In the genomic region with DNA sequence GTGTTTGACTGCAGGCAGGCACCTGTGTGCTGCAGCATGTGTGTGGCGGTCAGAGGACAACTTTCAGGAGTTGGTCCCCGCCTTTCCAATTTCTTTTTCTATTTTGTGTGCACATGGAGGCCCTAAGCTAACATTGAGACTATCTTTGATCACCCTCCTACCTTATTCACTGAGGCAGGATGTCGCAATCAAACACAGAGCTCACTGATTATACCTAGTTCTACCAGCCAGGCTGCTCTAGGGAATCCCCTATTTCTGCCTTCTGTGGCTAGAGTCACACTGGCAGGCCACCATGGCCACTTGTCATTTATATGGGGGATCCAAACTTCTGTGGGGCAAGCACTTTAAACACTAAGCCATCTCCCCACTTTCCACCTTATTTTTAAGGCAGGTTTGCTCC, we compare ENCODE assay signal across 31 mouse cellular contexts. TPM values are rescaled to one million over a fixed set of nuclear protein-coding genes. Genes with fewer than 3 reads are reported as not detected.
DNase-seq lines count a peak whose midpoint lies in the region; ATAC-seq and TF ChIP-seq lines count a peak whose summit lies in the region.
"Had no signal": no experiment of that assay in that cellular context is flagged by ENCODE, and none has a peak within 500 bp of the region (broad histone marks: within the 10 kb centered on the region; RNA-seq: fewer than 3 reads in every experiment).

No protein-coding gene starts in this region.

- no peak for DNase-seq in layer of hippocampus, adult 2 months (ENCODE audit: low spot score in 2 of 2)
- DNase-seq in layer of hippocampus, adult 9-11 months, result no peak
- no peak for DNase-seq in limb, embryonic 10.5 days (ENCODE audit: low spot score)
- DNase-seq in thymus, postnatal 36 days, result no peak
- DNase-seq: adrenal gland, adult 2 months; adrenal gland, postnatal 14 days; cerebellum, adult 11 months; cerebellum, adult 2 months; cerebellum, adult 9-11 months; cerebellum, postnatal 25 days; gastrocnemius, postnatal 10 days; gastrocnemius, postnatal 36 days; heart, adult 2 months; heart, postnatal 14 days; heart, postnatal 4 days had no signal

- H3K9ac ChIP-seq in stomach, embryonic 16.5 days (ENCODE audit: low read length), result no peak overlapping the region
- H3K9ac ChIP-seq: embryonic facial prominence, embryonic 12.5 days; embryonic facial prominence, embryonic 15.5 days; forebrain, embryonic 12.5 days; heart, embryonic 13.5 days; hindbrain, embryonic 12.5 days; hindbrain, embryonic 15.5 days had no signal

- WGBS in limb, embryonic 10.5 days, result 86% methylated on average over 3 of the region's 3 CpGs
- 49% methylated on average over 3 of the region's 3 CpGs for WGBS in stomach, embryonic 16.5 days

- H3K27me3 ChIP-seq in limb, embryonic 10.5 days (ENCODE audit: low read depth, poor library complexity, severe bottlenecking), result peaks cover 29% of the 10 kb centered on the region
- peaks cover 6% of the 10 kb centered on the region for H3K27me3 ChIP-seq in stomach, embryonic 16.5 days (ENCODE audit: control insufficient read depth, insufficient read depth, low read length)

- TF ChIP-seq CTCF in layer of hippocampus, adult 2 months (conservative IDR thresholded peaks at IDR 0.05), result no peak

- no peak overlapping the region for H3K4me3 ChIP-seq in layer of hippocampus, adult 2 months
- H3K4me3 ChIP-seq in limb, embryonic 10.5 days, result no peak overlapping the region
- no peak overlapping the region for H3K4me3 ChIP-seq in stomach, embryonic 16.5 days (replicated peaks; ENCODE audit: low read length)
- H3K4me3 ChIP-seq: embryonic facial prominence, embryonic 12.5 days; embryonic facial prominence, embryonic 15.5 days; forebrain, embryonic 12.5 days; heart, adult 2 months; heart, embryonic 10.5 days; heart, embryonic 13.5 days; hindbrain, embryonic 12.5 days; hindbrain, embryonic 15.5 days had no signal

- H3K9me3 ChIP-seq in limb, embryonic 10.5 days (replicated peaks), result no peaks in the 10 kb centered on the region
- H3K9me3 ChIP-seq in stomach, embryonic 16.5 days (replicated peaks; ENCODE audit: control insufficient read depth, low read length), result no peaks in the 10 kb centered on the region
- H3K9me3 ChIP-seq: embryonic facial prominence, embryonic 12.5 days; embryonic facial prominence, embryonic 15.5 days; forebrain, embryonic 12.5 days; G1E; heart, embryonic 10.5 days; hindbrain, embryonic 12.5 days; hindbrain, embryonic 15.5 days had no signal

- peaks cover 58% of the 10 kb centered on the region for H3K4me1 ChIP-seq in limb, embryonic 10.5 days
- peaks cover under 1% of the 10 kb centered on the region; the same call in 1 of the 2 replicates for H3K4me1 ChIP-seq in stomach, embryonic 16.5 days (ENCODE audit: control insufficient read depth, insufficient read depth, low read length)
- H3K4me1 ChIP-seq: heart, embryonic 13.5 days had no signal

- H3K36me3 ChIP-seq in limb, embryonic 10.5 days, result no peaks in the 10 kb centered on the region
- H3K36me3 ChIP-seq in stomach, embryonic 16.5 days (ENCODE audit: control insufficient read depth, insufficient read depth, low read length), result no peaks in the 10 kb centered on the region
- H3K36me3 ChIP-seq: embryonic facial prominence, embryonic 12.5 days; embryonic facial prominence, embryonic 15.5 days; forebrain, embryonic 12.5 days; G1E; heart, embryonic 10.5 days; heart, embryonic 13.5 days; hindbrain, embryonic 12.5 days; hindbrain, embryonic 15.5 days had no signal

- ATAC-seq in stomach, embryonic 16.5 days (ENCODE audit: insufficient read depth, low FRiP score), result peak; percentile 77; the same call in 1 of the 2 replicates
- no peak for ATAC-seq in megakaryocyte, adult 5-6 weeks (ENCODE audit: poor library complexity, severe bottlenecking)
- ATAC-seq: CD4-positive, CD25-positive, alpha-beta regulatory T cell, adult 4 months; forebrain, embryonic 16.5 days had no signal

- H3K27ac ChIP-seq in layer of hippocampus, adult 2 months, result 0 out of 2 replicates have a peak overlapping the region, but pooled peaks have one; percentile 5
- peak overlapping the region; percentile 75 for H3K27ac ChIP-seq in limb, embryonic 10.5 days
- 0 out of 2 replicates have a peak overlapping the region, but pooled peaks have one; percentile 6 for H3K27ac ChIP-seq in stomach, embryonic 16.5 days (ENCODE audit: low read length)
- H3K27ac ChIP-seq: embryonic facial prominence, embryonic 12.5 days; embryonic facial prominence, embryonic 15.5 days; forebrain, embryonic 12.5 days; heart, adult 2 months; heart, embryonic 10.5 days; heart, embryonic 13.5 days; hindbrain, embryonic 12.5 days; hindbrain, embryonic 15.5 days had no signal

- H3K4me2 ChIP-seq in stomach, embryonic 16.5 days (ENCODE audit: low read depth, low read length), result peak overlapping the region; percentile 25; the same call in 1 of the 2 replicates
- H3K4me2 ChIP-seq: embryonic facial prominence, embryonic 12.5 days; embryonic facial prominence, embryonic 15.5 days; forebrain, embryonic 12.5 days; heart, embryonic 13.5 days; hindbrain, embryonic 12.5 days; hindbrain, embryonic 15.5 days had no signal

RNA-seq across cellular contexts. Expression of gene Fbxo41, which starts 13.1 kb away (rescaled TPM):
- 10 to 100 TPM; 84.7 to 90.8 TPM for total RNA-seq in layer of hippocampus, adult 2 months (2021)
- 0.87 and 2.0 TPM in 2 replicates for polyA plus RNA-seq in limb, embryonic 10.5 days (2016; fragmentation: Nextera tagmentation; extraction: Ambion mirVana)
- 0.17 and 0.22 TPM in 2 replicates for polyA plus RNA-seq in stomach, embryonic 16.5 days (2015; fragmentation: Nextera tagmentation; extraction: Ambion mirVana)
- total RNA-seq in megakaryocyte, adult 5-6 weeks (2015), result not detected in 2 replicates
- not detected in 2 replicates for total RNA-seq in megakaryocyte, adult 5-6 weeks (2017)
- total RNA-seq: gastrocnemius, adult 18-20 months; granulocyte monocyte progenitor cell, adult 5-6 weeks; heart, postnatal 14 days; heart, postnatal 4 days had no signal
- polyA plus RNA-seq: G1E; heart, embryonic 16.5 days had no signal

RNA-seq across cellular contexts. Expression of gene Egr4, which starts 23.7 kb away (rescaled TPM):
- total RNA-seq in layer of hippocampus, adult 2 months (2021), result 10 to 100 TPM; 20.5 to 27.6 TPM
- polyA plus RNA-seq in limb, embryonic 10.5 days (2016; fragmentation: Nextera tagmentation; extraction: Ambion mirVana), result not detected in 2 replicates
- polyA plus RNA-seq in stomach, embryonic 16.5 days (2015; fragmentation: Nextera tagmentation; extraction: Ambion mirVana), result not detected in 2 replicates
- not detected in 2 replicates for total RNA-seq in megakaryocyte, adult 5-6 weeks (2015)
- total RNA-seq in megakaryocyte, adult 5-6 weeks (2017), result not detected in 2 replicates
- total RNA-seq: adrenal gland, adult 2 months; G1E; gastrocnemius, adult 18-20 months; gastrocnemius, postnatal 10 days; gastrocnemius, postnatal 36 days; granulocyte monocyte progenitor cell, adult 5-6 weeks; heart, adult 2 months; heart, postnatal 14 days; heart, postnatal 4 days had no signal
- polyA plus RNA-seq: adrenal gland, adult 2 months; C2C12; CD4-positive, CD25-positive, alpha-beta regulatory T cell, adult 4 months; embryonic facial prominence, embryonic 12.5 days; embryonic facial prominence, embryonic 15.5 days; forebrain, embryonic 12.5 days; G1E; heart, adult 2 months; heart, embryonic 10.5 days; heart, embryonic 13.5 days; heart, embryonic 16.5 days; hindbrain, embryonic 12.5 days had no signal

RNA-seq across cellular contexts. Expression of gene Pradc1, which starts 37.9 kb away (rescaled TPM):
- 10 to 100 TPM; 13.1 to 18.2 TPM for total RNA-seq in layer of hippocampus, adult 2 months (2021)
- 23.3 and 29.0 TPM in 2 replicates for polyA plus RNA-seq in limb, embryonic 10.5 days (2016; fragmentation: Nextera tagmentation; extraction: Ambion mirVana)
- 39.1 and 39.4 TPM in 2 replicates for polyA plus RNA-seq in stomach, embryonic 16.5 days (2015; fragmentation: Nextera tagmentation; extraction: Ambion mirVana)
- 24.3 and 26.6 TPM in 2 replicates for total RNA-seq in megakaryocyte, adult 5-6 weeks (2015)
- total RNA-seq in megakaryocyte, adult 5-6 weeks (2017), result 7.2 and 8.7 TPM in 2 replicates

RNA-seq across cellular contexts. Expression of gene Cct7, which starts 38.4 kb away (rescaled TPM):
- total RNA-seq in layer of hippocampus, adult 2 months (2021), result 100 to 1,000 TPM; 212 to 216 TPM
- 778 and 852 TPM in 2 replicates for polyA plus RNA-seq in limb, embryonic 10.5 days (2016; fragmentation: Nextera tagmentation; extraction: Ambion mirVana)
- polyA plus RNA-seq in stomach, embryonic 16.5 days (2015; fragmentation: Nextera tagmentation; extraction: Ambion mirVana), result 415 and 427 TPM in 2 replicates
- total RNA-seq in megakaryocyte, adult 5-6 weeks (2015), result 172 and 178 TPM in 2 replicates
- 167 and 192 TPM in 2 replicates for total RNA-seq in megakaryocyte, adult 5-6 weeks (2017)

RNA-seq across cellular contexts. Expression of gene Smyd5, which starts 57.9 kb away (rescaled TPM):
- 10 to 100 TPM; 45.4 to 46.0 TPM for total RNA-seq in layer of hippocampus, adult 2 months (2021)
- polyA plus RNA-seq in limb, embryonic 10.5 days (2016; fragmentation: Nextera tagmentation; extraction: Ambion mirVana), result 88.0 and 104 TPM in 2 replicates
- polyA plus RNA-seq in stomach, embryonic 16.5 days (2015; fragmentation: Nextera tagmentation; extraction: Ambion mirVana), result 41.6 and 43.1 TPM in 2 replicates
- 7.2 and 8.3 TPM in 2 replicates for total RNA-seq in megakaryocyte, adult 5-6 weeks (2015)
- 10.0 and 11.2 TPM in 2 replicates for total RNA-seq in megakaryocyte, adult 5-6 weeks (2017)

Comparison
In these comparisons a context has a peak if more than half of its experiments do, and no peak if none do; other contexts are left out.
1. H3K27ac ChIP-seq: peak in every context shown above with its lines; median percentile 75 in limb, embryonic 10.5 days; 6 in stomach, embryonic 16.5 days; 5 in layer of hippocampus, adult 2 months.
2. RNA of gene Fbxo41, which starts 13.1 kb away (total RNA-seq): 84.7 to 90.8 TPM in layer of hippocampus, adult 2 months; not detected in megakaryocyte, adult 5-6 weeks; every median in the first group is over 10 times any median in the second.
3. RNA of gene Egr4, which starts 23.7 kb away (total RNA-seq): 20.5 to 27.6 TPM in layer of hippocampus, adult 2 months; not detected in megakaryocyte, adult 5-6 weeks; every median in the first group is over 10 times any median in the second.